Mouse (Mus musculus) CD4-positive helper T cell, adult 2 months (primary cell): Measurements from ENCODE around the gene Ube2k.

Source experiments
- DNase-seq: peaks from one replicate; pipeline ENCODE4 v3.0.0-alpha.2; 2012; ENCODE audit warnings: low read depth, missing footprints, low spot score

The Ube2k gene

DNA sequence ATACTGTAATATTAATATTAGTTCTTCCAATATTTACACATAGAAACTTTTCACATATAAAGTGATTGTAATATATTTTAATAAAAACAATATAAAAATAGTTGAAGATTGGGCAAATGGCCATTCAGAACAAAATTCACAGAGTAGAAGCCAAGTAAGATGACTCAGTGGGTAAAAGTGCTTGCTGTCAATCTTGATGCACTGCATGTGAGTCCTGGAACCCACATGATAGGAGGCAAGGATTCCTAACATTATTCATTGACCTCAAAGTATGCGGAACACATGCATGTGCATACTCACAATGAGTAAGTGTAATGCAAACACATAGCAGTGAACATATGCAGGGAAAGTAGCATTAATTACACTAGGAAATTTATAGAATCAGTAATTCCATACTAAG, 101.9 kb downstream of the Ube2k start:
- no peak for DNase-seq
